Mouse (Mus musculus) heart, postnatal 4 days (tissue): Measurements from ENCODE around the gene Myo9b. TPM values are rescaled to one million over a fixed set of nuclear protein-coding genes. Genes with fewer than 3 reads are reported as not detected.
"Not testable (repeated sequence)": the region's sequence is repeated elsewhere in the genome, so short reads cannot be mapped to it uniquely, and the experiment has no call there.

Experiments
- DNase-seq: peaks from one replicate; pipeline ENCODE4 v3.0.0; 2021
- total RNA-seq, 2 experiments: library from RNA; stranded (reverse); gene quantifications; 2 replicates each; pipeline ENCODE4 v1.2.3; 2021

Myo9b gene
- total RNA-seq, 2 experiments from 2014 or later, result 47.8 to 51.5 TPM

GRCm38 (mm10) chr8:71296784-71297183 is 24.3 kb downstream of the Myo9b start:
- DNase-seq, result peak; percentile 61

GRCm38 (mm10) chr8:71297439-71297838 is 24.9 kb downstream of the Myo9b start:
- DNase-seq, result no peak

- DNase-seq, result no peak
These were observed 27.2 kb downstream of the Myo9b start for GRCm38 (mm10) chr8:71299716-71300115.

- no peak for DNase-seq
These were observed 30.3 kb downstream of the Myo9b start for GRCm38 (mm10) chr8:71302788-71303187.

- no peak for DNase-seq
These were observed 31.1 kb downstream of the Myo9b start for GRCm38 (mm10) chr8:71303632-71304031.

- DNase-seq, result no peak
These were observed 33.5 kb downstream of the Myo9b start for GRCm38 (mm10) chr8:71305988-71306387.

GRCm38 (mm10) chr8:71307371-71307770 is 34.9 kb downstream of the Myo9b start:
- DNase-seq, result no peak

GRCm38 (mm10) chr8:71307913-71308312 is 35.4 kb downstream of the Myo9b start:
- no peak for DNase-seq

GRCm38 (mm10) chr8:71310446-71310845 is 37.9 kb downstream of the Myo9b start:
- peak; percentile 42 for DNase-seq

- DNase-seq, result peak; percentile 69
These were observed 40.2 kb downstream of the Myo9b start for GRCm38 (mm10) chr8:71312700-71313099.

GRCm38 (mm10) chr8:71313951-71314350 is 41.4 kb downstream of the Myo9b start:
- DNase-seq, result no peak

- DNase-seq, result peak; percentile 37
These were observed 43.5 kb downstream of the Myo9b start for GRCm38 (mm10) chr8:71315972-71316371.

GRCm38 (mm10) chr8:71316486-71317031 is 44.0 kb downstream of the Myo9b start:
- DNase-seq, result peak; percentile 33

- DNase-seq, result not testable (repeated sequence)
These were observed 46.1 kb downstream of the Myo9b start for GRCm38 (mm10) chr8:71318610-71319009.

- DNase-seq, result not testable (repeated sequence)
These were observed 47.2 kb downstream of the Myo9b start for GRCm38 (mm10) chr8:71319760-71320159.

GRCm38 (mm10) chr8:71322939-71323338 is 50.4 kb downstream of the Myo9b start:
- no peak for DNase-seq

- DNase-seq, result peak; percentile 60
These were observed 52.3 kb downstream of the Myo9b start for GRCm38 (mm10) chr8:71324848-71325247.

GRCm38 (mm10) chr8:71337834-71338233 is 65.3 kb downstream of the Myo9b start:
- DNase-seq, result not testable (repeated sequence)

- DNase-seq, result peak; percentile 52
These were observed 68.1 kb downstream of the Myo9b start for GRCm38 (mm10) chr8:71340625-71341024.

- no peak for DNase-seq
These were observed 74.1 kb downstream of the Myo9b start for GRCm38 (mm10) chr8:71346581-71346980.

- no peak for DNase-seq
These were observed 78.6 kb downstream of the Myo9b start for GRCm38 (mm10) chr8:71351117-71351516.

- DNase-seq, result no peak
These were observed 79.0 kb downstream of the Myo9b start for GRCm38 (mm10) chr8:71351520-71351919.

- DNase-seq, result no peak
These were observed 85.5 kb downstream of the Myo9b start for GRCm38 (mm10) chr8:71358026-71358425.

- peak; percentile 90 for DNase-seq
These were observed 94.4 kb downstream of the Myo9b start, which contains the start of gene Use1 for GRCm38 (mm10) chr8:71366771-71367528. Gene Use1, plus strand, starts transcription at chr8:71366848.
